Mouse (Mus musculus): ENCODE results near the gene Ugt3a2. TPM values are rescaled to one million over a fixed set of nuclear protein-coding genes. Genes with fewer than 3 reads are reported as not detected.

The Ugt3a2 gene
- not detected in 2 replicates for total RNA-seq (2012; rRNA removed)

DNA sequence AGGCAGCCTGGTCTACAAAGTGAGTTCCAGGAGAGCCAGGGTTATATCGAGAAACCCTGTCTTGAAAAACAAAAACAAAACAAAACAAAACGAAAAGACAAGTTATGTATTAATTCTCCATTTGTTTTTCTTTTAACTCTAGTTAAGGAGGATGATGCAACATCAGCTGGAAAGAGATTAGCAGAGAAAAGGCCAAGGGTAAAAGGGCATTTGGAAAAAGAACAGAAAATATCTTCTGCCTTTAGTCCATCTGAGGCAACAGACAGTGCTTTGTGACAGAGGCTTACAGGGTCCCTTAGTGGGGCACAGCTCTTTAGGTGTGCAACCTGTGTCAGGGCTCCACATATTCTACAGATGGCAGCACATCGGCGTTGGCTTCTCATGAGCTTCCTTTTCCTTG is at the start of gene Ugt3a2:
Gene Ugt3a2, plus strand, starts transcription at position 210 of the 400 bp plus-strand sequence.
- Histone ChIP-seq H3K27ac (ENCODE audit: insufficient read depth, low read depth, low read length, poor library complexity, severe bottlenecking) (no peak within 1 kb of the TSS), H3K9me3 (ENCODE audit: control insufficient read depth, insufficient read depth, low read depth, low read length) (no peaks in the 10 kb centered on the region), H3K36me3 (ENCODE audit: control insufficient read depth, insufficient read depth, low read length, poor library complexity, severe bottlenecking) (no peaks in the 10 kb centered on the region), H3K4me1 (ENCODE audit: control insufficient read depth in 2 of 2, insufficient read depth in 2 of 2, low read length in 2 of 2, poor library complexity in 1 of 2) (no peaks in the 10 kb centered on the region), H3K4me3 (ENCODE audit: insufficient read depth in 1 of 2, low read depth in 1 of 2, low read length in 2 of 2, poor library complexity in 1 of 2, severe bottlenecking in 1 of 2) (no peak within 1 kb of the TSS), H3K9ac (ENCODE audit: insufficient read depth, low read depth, low read length, poor library complexity, severe bottlenecking) (no peak within 1 kb of the TSS)
- TF ChIP-seq HCFC1 (IDR thresholded peaks at IDR 0.05; ENCODE audit: borderline replicate concordance, insufficient read depth, low read length) (no peak), CHD2 (IDR thresholded peaks at IDR 0.05; ENCODE audit: low read depth, low read length) (no peak), MAFK (IDR thresholded peaks at IDR 0.05; ENCODE audit: insufficient read depth, low read depth, low read length) (no peak), ZNF384 (IDR thresholded peaks at IDR 0.05; ENCODE audit: low read depth, low read length) (no peak), ZC3H11A (IDR thresholded peaks at IDR 0.05; ENCODE audit: borderline replicate concordance, low read depth, low read length) (no peak)
- in situ Hi-C loops (cut with MboI; ENCODE audit: low sequenced_read_pairs in 2 of 2, unreplicated experiment in 2 of 2): no loop called here
- no peak for DNase-seq (ENCODE audit: low read depth, low spot score)

DNA sequence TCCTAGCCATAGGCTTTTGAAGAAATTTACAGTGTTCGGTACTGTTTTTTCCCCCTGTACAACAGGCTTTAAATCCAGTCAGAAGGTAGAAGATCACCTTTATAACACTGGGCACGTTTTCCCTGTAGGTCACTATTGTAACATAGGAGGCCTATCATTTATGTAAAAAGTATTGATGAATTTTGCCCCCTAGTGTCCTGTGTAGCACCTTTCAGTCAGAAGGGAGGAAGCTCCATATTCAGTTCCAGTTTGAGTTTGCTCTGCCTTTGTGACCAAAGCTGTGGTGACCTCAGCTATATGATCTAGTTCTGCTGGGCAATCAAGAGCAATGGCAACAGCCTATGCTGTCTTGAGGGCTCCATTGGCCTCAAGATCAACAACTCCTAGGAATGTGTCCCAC is 45.7 kb upstream of the Ugt3a2 start:
- in situ Hi-C loops (cut with MboI; ENCODE audit: low sequenced_read_pairs in 2 of 2, unreplicated experiment in 2 of 2): no loop called here
- no peak for DNase-seq (ENCODE audit: low read depth, low spot score)
- no peak overlapping the region for H3K4me3 ChIP-seq (ENCODE audit: insufficient read depth in 1 of 2, low read depth in 1 of 2, low read length in 2 of 2, poor library complexity in 1 of 2, severe bottlenecking in 1 of 2)
- no peak overlapping the region for H3K27ac ChIP-seq (ENCODE audit: insufficient read depth, low read depth, low read length, poor library complexity, severe bottlenecking)
- H3K36me3 ChIP-seq (ENCODE audit: control insufficient read depth, insufficient read depth, low read length, poor library complexity, severe bottlenecking): no peaks in the 10 kb centered on the region
- no peaks in the 10 kb centered on the region for H3K4me1 ChIP-seq (ENCODE audit: control insufficient read depth in 2 of 2, insufficient read depth in 2 of 2, low read length in 2 of 2, poor library complexity in 1 of 2)
- H3K9ac ChIP-seq (ENCODE audit: insufficient read depth, low read depth, low read length, poor library complexity, severe bottlenecking): no peak overlapping the region
- no peak for TF ChIP-seq MAFK (IDR thresholded peaks at IDR 0.05; ENCODE audit: insufficient read depth, low read depth, low read length)
- TF ChIP-seq CHD2 (IDR thresholded peaks at IDR 0.05; ENCODE audit: low read depth, low read length): no peak
- TF ChIP-seq ZNF384 (IDR thresholded peaks at IDR 0.05; ENCODE audit: low read depth, low read length): no peak
- no peak for TF ChIP-seq HCFC1 (IDR thresholded peaks at IDR 0.05; ENCODE audit: borderline replicate concordance, insufficient read depth, low read length)
- TF ChIP-seq ZC3H11A (IDR thresholded peaks at IDR 0.05; ENCODE audit: borderline replicate concordance, low read depth, low read length): no peak
- H3K9me3 ChIP-seq (ENCODE audit: control insufficient read depth, insufficient read depth, low read depth, low read length): no peaks in the 10 kb centered on the region

DNA sequence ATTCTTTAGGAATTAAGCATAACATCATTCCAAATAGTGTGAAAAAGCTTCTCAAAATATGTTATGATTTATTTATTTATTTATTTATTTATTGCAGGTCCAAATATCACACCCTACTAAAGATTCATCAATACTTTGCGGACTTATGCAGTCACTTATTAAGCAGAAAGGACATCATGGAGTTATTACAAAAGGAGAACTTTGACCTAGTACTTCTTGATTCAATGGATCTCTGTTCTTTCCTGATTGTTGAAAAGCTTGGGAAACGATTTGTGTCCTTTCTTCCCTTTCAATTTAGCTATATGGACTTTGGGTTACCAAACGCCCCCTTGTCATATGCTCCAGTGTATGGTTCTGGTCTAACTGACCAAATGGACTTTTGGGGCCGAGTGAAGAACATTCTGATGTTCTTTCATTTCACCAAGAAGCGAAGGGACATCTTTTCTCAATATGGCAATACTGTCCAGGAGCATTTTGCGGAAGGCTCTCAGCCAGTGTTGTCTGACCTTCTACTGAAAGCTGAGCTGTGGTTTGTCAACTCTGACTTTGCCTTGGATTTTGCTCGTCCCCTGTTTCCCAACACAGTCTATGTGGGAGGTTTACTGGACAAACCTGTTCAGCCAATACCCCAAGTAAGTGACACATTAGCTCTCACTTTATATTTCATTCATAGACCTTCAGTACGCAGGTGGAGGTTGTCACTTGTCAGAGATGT is 29.2 kb upstream of the Ugt3a2 start:
- in situ Hi-C loops (cut with MboI; ENCODE audit: low sequenced_read_pairs in 2 of 2, unreplicated experiment in 2 of 2): no loop called here
- no peak for TF ChIP-seq HCFC1 (IDR thresholded peaks at IDR 0.05; ENCODE audit: borderline replicate concordance, insufficient read depth, low read length)
- no peak for TF ChIP-seq MAFK (IDR thresholded peaks at IDR 0.05; ENCODE audit: insufficient read depth, low read depth, low read length)
- no peak for TF ChIP-seq ZC3H11A (IDR thresholded peaks at IDR 0.05; ENCODE audit: borderline replicate concordance, low read depth, low read length)
- TF ChIP-seq ZNF384 (IDR thresholded peaks at IDR 0.05; ENCODE audit: low read depth, low read length): no peak
- TF ChIP-seq CHD2 (IDR thresholded peaks at IDR 0.05; ENCODE audit: low read depth, low read length): no peak
- Histone ChIP-seq H3K4me3 (ENCODE audit: insufficient read depth in 1 of 2, low read depth in 1 of 2, low read length in 2 of 2, poor library complexity in 1 of 2, severe bottlenecking in 1 of 2) (no peak overlapping the region), H3K9me3 (ENCODE audit: control insufficient read depth, insufficient read depth, low read depth, low read length) (no peaks in the 10 kb centered on the region), H3K9ac (ENCODE audit: insufficient read depth, low read depth, low read length, poor library complexity, severe bottlenecking) (no peak overlapping the region), H3K27ac (ENCODE audit: insufficient read depth, low read depth, low read length, poor library complexity, severe bottlenecking) (no peak overlapping the region), H3K36me3 (ENCODE audit: control insufficient read depth, insufficient read depth, low read length, poor library complexity, severe bottlenecking) (no peaks in the 10 kb centered on the region), H3K4me1 (ENCODE audit: control insufficient read depth in 2 of 2, insufficient read depth in 2 of 2, low read length in 2 of 2, poor library complexity in 1 of 2) (no peaks in the 10 kb centered on the region)
- no peak for DNase-seq (ENCODE audit: low read depth, low spot score)

DNA sequence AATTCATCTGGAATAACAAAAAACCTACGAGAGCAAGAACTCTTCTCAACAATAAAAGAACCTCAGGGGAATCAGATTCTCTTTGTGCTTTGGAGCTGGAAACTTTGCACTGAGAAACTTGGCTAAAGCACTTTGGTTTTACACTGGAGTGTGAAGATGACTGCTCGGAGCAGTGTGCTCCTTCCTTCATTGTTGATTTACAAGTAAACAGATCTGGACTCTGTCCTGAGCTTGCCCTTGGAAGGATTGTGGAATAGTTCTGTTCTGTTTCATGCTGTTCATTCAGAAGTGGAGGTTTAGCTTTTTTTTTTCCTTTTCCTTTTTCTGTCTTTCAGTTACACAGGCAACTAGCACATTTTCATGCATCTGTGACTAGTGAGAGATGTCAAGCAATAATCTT is 754 bp upstream of the Ugt3a2 start:
- in situ Hi-C loops (cut with MboI; ENCODE audit: low sequenced_read_pairs in 2 of 2, unreplicated experiment in 2 of 2): no loop called here
- H3K4me1 ChIP-seq (ENCODE audit: control insufficient read depth in 2 of 2, insufficient read depth in 2 of 2, low read length in 2 of 2, poor library complexity in 1 of 2): no peaks in the 10 kb centered on the region
- no peak overlapping the region for H3K27ac ChIP-seq (ENCODE audit: insufficient read depth, low read depth, low read length, poor library complexity, severe bottlenecking)
- no peak overlapping the region for H3K4me3 ChIP-seq (ENCODE audit: insufficient read depth in 1 of 2, low read depth in 1 of 2, low read length in 2 of 2, poor library complexity in 1 of 2, severe bottlenecking in 1 of 2)
- H3K9ac ChIP-seq (ENCODE audit: insufficient read depth, low read depth, low read length, poor library complexity, severe bottlenecking): no peak overlapping the region
- no peaks in the 10 kb centered on the region for H3K36me3 ChIP-seq (ENCODE audit: control insufficient read depth, insufficient read depth, low read length, poor library complexity, severe bottlenecking)
- no peaks in the 10 kb centered on the region for H3K9me3 ChIP-seq (ENCODE audit: control insufficient read depth, insufficient read depth, low read depth, low read length)
- no peak for DNase-seq (ENCODE audit: low read depth, low spot score)
- TF ChIP-seq MAFK (IDR thresholded peaks at IDR 0.05; ENCODE audit: insufficient read depth, low read depth, low read length) (no peak), HCFC1 (IDR thresholded peaks at IDR 0.05; ENCODE audit: borderline replicate concordance, insufficient read depth, low read length) (no peak), ZC3H11A (IDR thresholded peaks at IDR 0.05; ENCODE audit: borderline replicate concordance, low read depth, low read length) (no peak), CHD2 (IDR thresholded peaks at IDR 0.05; ENCODE audit: low read depth, low read length) (no peak), ZNF384 (IDR thresholded peaks at IDR 0.05; ENCODE audit: low read depth, low read length) (no peak)
